Mouse (Mus musculus) adrenal gland, postnatal 4 days (tissue): ENCODE measurements around the gene Dnajb1. TPM values are rescaled to one million over a fixed set of nuclear protein-coding genes. Genes with fewer than 3 reads are reported as not detected.

ENCODE experiments used
- DNase-seq, 2 experiments: peaks; one replicate each; pipeline ENCODE4 v3.0.0; 2021 to 2022; ENCODE audit warnings: low spot score in 2 of 2, mixed read lengths in 2 of 2
- total RNA-seq, 2 experiments: library from RNA; stranded (reverse); gene quantifications; 2 replicates each; pipeline ENCODE4 v1.2.3; 2021

Gene Dnajb1
- total RNA-seq, 2 experiments from 2014 or later: 29.4 to 29.9 TPM

DNA sequence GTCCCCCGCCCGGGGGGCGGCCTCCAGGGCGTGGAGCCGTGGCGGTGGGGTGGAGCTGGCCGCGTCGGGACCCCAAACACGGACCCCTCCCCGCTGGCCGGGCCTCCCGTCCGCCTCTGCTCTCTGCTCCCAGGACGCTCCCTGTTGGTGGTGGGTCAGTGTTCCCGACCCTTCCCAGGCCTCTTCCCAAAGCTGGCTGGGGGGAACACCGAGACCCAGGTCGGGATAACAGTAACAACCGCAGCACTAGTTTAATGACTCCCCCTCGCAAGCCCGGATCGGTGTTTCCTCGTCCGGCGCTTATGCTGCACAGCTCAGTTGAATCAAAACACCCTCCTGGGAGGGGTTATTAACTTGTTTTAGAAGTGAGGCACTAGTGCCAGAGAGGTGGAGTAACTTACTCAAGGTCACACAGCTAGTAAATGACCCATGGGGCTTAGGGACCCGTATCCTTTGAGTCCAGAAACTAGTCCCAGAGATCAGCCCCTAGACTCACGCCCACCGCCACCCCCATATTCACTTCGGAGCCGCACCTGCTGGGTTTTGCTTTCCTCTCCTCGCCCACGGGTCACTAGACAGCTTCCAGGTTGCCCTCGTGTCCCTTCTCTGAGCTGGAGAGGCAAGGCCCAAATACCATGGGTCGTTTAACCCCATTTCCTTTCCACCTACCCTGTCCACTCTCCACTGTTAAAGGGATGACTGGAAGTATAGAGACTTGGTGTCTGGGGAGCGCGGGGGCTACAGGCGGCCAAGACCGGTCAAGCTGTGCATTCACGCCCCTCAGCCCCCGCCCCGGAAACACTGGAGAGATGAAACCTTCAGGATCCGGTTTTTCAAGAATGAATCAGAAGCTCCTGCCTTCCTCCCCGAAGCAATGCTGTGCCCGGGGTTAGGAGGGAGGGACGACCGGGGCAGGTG is 45.0 kb downstream of the Dnajb1 start:
- no peak for DNase-seq

DNA sequence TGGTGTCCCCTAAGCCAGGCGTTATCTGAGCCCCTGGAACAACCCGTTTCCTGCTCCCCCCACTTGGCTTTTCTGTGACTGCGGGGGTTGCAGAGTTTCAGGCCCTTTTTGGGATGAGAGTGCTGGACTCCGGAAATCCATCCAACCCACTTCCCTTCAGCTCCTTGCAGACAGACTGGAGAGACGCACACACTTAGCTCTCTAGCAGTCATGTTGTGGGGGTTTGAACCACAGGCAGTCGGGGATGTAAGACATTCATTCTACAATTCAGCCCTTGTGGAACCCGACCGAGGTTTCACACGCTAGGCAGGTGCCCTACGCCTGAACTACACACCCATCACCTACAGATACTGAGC is 45.6 kb downstream of the Dnajb1 start:
- DNase-seq: no peak

DNA sequence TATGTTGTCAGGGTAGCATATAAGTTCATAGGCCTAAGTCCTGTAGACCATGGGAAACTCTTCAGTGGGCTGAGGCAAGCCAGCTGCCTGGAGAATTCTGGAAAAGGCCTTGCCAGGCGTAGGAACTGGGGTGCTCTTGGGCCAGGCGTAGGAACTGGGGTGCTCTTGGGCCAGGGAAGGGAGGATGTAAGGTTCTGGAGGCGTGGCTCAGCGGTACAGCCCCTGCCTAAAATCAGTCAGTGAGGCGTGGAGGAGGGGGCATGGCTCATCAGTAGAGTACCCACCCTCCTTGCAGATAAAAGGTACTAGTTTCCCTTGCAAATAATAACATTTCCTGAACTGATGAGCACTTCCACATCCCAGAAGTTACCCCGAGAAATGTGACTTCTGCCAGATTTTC is 46.7 kb downstream of the Dnajb1 start:
- DNase-seq: no peak

DNA sequence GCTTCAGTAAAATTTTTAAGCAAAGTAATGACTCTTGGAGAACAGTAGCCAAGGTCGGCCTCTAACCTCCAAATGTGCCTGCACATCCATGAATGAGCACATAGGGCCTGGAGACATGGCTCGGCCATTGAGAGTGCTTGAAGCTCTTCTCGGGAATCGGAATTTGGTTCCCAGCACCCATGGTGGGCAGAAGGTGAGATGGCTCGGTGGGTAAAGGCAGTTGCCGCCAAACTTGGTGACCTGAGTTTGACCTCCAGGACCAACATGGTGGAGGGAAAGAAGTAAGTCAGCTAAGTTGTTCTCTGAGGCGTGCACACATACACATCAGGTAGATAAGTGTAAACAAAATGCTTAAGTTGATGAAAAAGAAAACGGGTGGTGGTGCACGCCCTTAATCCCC is 48.0 kb downstream of the Dnajb1 start:
- no peak for DNase-seq

DNA sequence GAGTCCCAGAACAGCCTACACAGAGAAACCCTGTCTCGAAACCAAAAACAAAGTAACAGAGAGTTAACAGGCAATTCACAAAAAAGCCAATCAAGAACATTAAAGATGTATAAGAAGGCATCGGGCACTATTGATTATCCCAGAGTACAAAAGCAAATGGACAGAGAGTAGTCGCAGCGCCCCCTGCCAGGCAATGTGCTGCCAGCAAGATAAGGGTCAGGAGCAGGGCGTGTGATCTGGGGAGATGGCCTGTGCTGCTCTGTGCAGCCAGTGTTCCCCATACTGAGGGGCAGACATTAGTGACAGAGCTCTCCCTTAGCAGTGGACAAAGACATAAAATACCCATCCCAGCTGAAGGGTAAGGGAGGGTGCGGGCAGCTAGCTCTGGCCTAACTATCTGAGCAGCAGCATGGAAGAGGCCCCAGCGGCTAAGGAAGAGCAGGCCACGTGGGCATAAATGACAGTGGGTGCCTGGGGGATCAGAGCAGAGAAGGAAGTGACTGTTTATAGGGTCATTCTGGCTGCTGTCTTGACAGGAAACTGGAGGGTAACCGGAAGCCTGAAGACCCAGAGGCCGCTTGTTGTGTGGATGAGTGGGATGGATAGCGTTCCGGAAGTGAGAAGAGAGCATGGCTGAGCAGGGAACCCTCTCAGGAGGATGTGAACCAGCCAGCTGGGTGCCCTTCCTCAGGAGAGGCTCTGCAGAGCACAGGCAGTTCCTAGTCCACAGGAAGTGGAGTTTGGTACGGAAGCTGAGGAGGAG is 48.7 kb downstream of the Dnajb1 start:
- DNase-seq: no peak

DNA sequence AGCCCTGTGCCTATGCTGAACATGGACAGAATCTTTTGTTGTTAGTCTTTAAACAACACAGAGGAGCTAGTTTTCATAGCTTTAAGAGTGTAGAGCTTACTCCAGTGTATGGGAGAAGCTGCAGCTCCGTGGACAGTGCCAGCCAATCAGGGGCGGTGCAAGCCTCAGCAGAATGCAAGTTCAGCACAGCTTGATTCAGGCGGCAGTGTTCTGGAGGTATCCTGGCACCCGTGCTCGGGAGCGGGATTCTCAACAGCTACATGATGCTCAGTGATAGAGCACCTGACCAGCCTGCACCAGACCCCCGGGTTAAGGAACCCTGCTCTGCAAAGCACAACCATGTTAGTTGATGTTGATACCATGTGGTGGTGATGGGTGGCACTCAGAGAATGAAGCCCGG is 52.6 kb downstream of the Dnajb1 start:
- DNase-seq: no peak

DNA sequence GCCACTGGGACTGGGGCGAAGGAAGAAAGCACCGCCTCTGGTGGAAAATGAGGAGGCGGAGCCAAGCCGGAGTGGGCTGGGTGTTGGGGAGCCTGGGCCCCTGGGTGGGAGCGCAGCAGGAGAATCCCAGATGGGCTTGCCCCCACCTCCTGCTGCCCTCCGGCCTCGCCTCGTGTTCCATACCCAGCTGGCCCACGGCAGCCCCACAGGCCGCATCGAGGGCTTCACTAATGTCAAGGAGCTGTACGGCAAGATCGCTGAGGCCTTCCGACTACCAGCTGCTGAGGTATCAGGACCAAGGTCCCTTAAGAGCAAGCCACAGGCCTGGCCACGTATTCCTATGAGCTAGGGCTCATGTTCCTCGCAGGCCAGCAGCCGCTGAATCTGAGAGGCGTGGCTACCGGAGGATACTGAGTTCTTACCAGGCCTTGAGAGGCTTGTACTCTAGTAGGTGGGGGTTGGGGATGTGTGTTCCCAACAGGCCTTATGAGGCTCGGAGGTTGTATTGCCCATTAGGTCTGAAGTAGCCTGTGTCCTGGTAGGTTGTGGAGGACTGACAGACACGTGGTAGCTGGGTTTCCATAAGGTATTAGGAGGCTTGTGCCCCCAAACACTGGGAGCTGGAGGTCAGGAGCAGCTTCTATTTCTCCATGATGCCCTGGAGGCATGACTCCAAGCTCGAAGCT is 53.1 kb downstream of the Dnajb1 start:
- DNase-seq: no peak

Other genes with a start within 250 kb of the Dnajb1 start
- under 1 TPM; 0.54 to 0.98 TPM for gene Clgn, start 218.3 kb upstream of the Dnajb1 start, total RNA-seq
- 10 to 100 TPM; 65.5 to 68.8 TPM for gene Scoc, start 149.8 kb upstream of the Dnajb1 start, total RNA-seq
- not detected for gene Olfr370, start 72.4 kb upstream of the Dnajb1 start, total RNA-seq
- gene Ndufb7, start 41.5 kb upstream of the Dnajb1 start, total RNA-seq: 100 to 1,000 TPM; 215 to 223 TPM
- gene Tecr, start 222 bp upstream of the Dnajb1 start, total RNA-seq: 100 to 1,000 TPM; 369 to 378 TPM
- 10 to 100 TPM; 59.2 to 72.0 TPM for gene Gipc1, start 44.5 kb downstream of the Dnajb1 start, total RNA-seq
- gene Ptger1, start 58.5 kb downstream of the Dnajb1 start, total RNA-seq: 1 to 10 TPM; 2.4 to 5.1 TPM
- 100 to 1,000 TPM; 115 to 120 TPM for gene Pkn1, start 91.0 kb downstream of the Dnajb1 start, total RNA-seq
- 10 to 100 TPM; 41.5 to 42.2 TPM for gene Ddx39, start 107.0 kb downstream of the Dnajb1 start, total RNA-seq
- 10 to 100 TPM; 48.6 to 49.8 TPM for gene Adgre5, start 133.1 kb downstream of the Dnajb1 start, total RNA-seq